Mouse (Mus musculus): Measurements from ENCODE around the gene Srarp.
A peak's percentile ranks its signal among the peaks of the same experiment; 100 is the strongest.

Srarp gene

DNA sequence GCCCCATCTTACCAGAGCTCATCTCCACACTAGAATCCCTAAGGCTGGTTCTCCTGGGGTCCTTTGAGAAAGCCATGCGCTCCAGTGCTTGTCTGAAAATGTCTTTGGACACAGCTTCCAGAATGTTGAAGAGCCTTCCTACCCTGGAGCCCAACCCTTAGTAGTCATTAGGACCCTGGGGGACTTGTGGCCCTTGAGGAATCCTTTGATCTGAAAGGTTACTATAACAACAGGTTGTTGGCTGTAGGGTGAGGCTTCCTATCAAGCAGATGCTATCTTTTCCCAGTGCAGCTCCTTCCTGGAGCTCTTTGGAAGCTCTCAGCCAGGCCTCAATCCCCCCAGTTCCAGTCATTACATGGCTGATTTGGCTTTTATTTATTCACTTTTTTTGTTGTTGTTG, at the start of gene Srarp:
Gene Srarp (minus strand): TSS at position 132 of the 400 bp plus-strand sequence.
- DNase-seq (ENCODE audit: low spot score), result no peak

DNA sequence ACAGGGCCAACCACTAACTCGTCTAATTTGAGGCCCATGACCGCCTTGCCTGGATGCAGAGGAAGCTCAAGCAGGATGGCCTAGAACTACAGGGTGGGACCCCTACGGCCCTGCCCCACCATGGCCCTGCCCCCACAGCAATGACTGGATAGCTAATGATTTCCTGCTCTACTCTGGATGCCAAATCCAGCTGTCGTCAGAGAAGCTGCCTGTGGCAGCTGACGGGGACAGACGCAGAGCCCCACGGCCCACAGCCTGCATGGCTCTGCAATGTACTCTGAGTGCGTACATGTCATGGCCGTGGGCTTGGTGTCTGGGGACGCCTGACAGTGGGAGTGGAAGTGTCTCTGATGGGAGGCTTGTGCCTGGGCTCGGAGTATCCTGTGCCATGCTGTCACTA, 48.2 kb upstream of the Srarp start:
- DNase-seq (ENCODE audit: low spot score), result no peak

DNA sequence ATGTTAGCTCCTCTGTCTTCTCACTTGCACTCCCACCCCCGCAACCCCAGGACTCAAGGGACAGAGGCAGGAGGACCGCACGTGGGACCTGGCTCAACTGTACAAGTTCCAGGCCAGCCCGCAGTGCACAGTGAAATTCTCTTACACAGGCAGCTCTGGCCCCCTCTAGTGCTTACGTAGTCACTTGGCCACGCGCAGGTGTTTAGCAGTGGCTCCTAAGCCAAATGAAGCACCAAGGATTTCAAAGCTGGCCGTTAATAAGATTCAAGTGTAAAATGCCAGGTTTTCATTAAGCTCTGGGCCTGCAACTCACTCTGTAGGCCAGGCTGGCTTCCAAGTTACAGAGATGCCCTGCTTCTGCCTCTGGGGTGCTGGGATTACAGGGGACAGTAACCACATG, 43.5 kb upstream of the Srarp start:
- DNase-seq (ENCODE audit: low spot score), result no peak

DNA sequence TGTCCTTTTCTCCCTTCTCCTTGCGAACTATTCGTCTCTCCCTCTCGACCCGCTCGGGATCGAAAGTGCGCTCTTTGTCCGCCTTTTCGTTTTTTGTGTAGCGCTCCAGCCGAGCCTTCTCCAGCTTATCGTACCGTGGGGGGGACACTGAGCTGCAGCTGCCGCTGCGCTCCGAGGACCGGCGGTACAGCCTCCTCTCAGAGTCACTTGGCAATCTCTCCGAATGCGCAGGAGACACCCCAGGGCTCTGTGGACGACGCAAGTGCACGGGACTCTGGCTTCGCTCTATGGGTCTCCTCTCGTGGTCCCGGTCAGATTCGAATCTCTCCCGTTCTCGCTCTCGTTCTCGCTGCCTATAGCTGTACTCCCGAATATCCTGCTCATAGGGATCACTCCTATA, 42.9 kb upstream of the Srarp start:
- DNase-seq (ENCODE audit: low spot score), result no peak

DNA sequence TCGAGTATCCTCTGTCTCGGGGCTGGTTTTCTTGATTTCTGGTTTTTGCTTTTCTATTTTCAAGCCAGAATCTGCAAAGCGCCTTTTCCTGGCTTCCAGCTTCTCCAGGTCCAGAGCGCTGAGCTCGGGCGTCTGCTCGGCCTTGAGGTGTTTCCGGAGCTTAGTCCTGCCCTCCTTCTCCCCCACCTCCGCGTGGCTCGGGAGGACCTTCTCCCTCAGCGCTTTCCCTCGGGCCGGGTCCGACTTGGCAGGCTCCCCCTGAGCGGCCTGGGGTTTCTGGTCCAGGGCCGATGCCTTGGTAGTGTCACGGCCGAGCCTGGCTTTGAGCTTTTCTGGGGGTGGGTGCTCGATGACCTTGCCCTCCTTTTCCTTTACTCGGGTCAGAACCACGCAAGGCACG, 42.3 kb upstream of the Srarp start:
- no peak for DNase-seq (ENCODE audit: low spot score)

DNA sequence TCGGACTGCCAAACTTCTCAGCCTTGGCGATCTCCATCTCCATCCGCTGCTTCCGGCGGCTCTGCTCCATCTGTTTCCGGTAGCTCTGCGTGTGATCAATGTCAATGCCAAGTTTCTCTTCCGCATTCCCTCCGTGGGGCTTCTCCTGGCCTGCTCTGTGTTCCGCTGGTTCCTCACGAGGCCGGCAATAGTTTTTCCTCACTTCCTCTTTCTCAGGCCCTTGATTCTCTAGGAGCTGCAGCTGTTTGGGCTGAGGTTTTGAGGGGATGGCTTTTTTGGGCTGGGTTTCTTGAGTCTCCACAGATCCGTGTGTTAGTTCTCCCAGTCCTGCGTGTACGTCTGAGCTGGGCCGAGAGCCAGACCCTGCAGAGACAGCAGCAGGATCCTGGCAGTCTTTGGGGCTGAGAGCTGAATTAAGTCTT, 41.8 kb upstream of the Srarp start:
- peak; percentile 38 for DNase-seq (ENCODE audit: low spot score)

DNA sequence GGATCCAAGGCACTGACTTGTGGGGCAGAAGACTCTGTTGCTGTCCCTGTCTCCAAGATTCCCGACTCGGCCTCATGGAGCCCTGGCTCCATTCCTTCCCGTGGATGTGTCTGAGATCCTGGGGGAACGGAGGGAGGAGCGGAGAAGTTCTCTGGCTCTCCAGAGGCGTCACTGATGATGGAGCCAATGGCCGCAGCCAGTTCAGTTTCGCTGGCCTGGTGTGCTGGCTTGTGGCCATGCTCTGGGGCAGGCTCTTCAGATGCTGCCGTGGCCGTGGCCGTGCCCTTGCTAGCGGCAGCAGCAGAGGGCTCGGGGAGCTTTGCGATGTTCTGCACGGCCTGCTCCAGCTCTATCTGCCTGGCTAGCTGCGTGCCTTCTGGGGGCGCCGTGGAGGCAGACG, 38.5 kb upstream of the Srarp start:
- DNase-seq (ENCODE audit: low spot score), result no peak

DNA sequence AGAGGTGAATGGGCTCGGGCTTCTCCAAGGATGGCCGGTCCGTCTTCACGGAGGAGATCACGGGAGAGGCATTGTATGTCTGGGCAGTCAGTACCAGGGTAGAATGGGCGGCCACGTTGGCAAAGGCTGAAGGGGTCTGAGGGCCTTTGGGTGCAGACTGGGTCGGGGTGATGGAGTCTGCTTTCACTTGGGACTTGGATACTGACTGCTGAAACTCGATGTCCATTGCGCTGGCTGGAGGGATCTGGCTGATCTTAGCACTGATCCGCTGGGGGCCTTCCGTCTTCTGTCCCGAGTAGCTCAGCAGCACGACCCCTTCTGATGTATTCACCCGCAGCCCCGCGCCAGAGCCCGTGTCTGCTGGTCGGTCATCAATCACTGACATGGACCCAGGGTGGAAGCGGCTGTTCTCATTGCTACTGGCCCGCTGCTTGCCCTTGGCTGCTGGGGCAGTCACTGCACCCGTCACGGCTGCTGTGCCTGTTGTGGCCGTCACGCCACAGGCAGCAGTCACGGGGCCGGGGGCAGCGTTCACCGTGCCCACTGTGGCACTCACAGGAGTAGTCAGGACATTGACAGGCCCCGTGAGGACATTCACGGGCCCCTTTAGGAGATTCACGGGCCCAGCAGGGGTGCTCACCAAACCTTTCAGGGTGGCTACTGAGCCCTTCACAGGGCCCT, 36.9 kb upstream of the Srarp start:
- no peak for DNase-seq (ENCODE audit: low spot score)

DNA sequence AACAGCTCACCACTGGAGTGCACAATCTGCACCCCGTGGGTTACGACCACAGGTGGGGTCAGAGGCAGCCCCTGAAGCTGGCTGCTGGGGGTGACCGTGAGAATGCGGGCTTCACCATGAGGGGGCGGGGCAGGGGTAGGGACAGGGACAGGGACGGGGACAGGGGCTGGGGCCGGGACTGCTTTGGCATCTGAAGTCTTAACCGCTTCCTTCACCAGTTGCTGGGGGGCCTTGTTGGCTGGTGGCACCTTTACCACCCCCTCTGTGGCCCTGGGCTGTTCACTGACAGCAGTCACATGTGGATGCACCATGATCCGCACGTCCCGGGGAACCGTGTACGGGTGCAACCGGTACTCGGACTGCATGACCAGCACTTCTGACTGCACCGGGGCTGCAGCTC, 35.6 kb upstream of the Srarp start:
- DNase-seq (ENCODE audit: low spot score), result no peak

DNA sequence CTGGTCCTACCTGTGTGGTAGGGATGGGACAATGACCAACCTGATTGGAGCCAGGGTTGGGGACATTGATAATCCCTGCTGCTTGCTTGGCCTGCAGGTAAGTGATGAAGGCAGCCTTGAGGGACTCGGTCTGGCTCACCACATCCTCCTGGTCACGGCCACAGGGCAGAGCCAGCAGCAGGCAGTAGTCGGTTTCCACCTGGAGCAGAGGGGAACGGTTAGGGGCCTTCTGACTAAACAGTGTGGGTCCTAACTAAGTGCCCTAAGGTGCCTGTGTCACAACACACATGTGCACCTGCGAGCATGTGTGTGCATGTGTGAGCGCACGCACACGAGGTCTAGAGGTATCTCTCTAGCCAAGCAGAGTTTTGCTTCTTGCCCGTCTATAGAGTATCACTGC, 33.4 kb upstream of the Srarp start:
- no peak for DNase-seq (ENCODE audit: low spot score)

DNA sequence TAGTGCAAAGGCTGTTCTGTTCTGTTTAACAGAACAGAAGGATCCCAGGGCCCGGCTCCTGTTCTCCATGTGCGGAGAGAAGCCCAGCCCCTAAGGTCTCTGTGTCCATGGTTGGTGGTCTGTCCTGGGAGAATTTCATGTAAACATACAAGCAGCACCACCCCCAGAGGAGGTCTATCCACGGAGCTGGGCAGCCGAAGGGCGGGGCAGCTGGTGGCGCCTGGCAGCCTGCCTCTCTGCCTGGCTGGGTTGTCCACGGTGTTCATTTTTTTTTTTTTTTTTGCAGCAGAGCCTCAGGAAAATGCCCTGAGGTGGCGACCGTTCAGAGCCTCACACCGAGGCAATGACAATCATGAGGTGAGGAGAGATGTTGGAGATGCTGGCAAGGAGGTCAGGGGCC, 32.7 kb upstream of the Srarp start:
- DNase-seq (ENCODE audit: low spot score), result no peak

DNA sequence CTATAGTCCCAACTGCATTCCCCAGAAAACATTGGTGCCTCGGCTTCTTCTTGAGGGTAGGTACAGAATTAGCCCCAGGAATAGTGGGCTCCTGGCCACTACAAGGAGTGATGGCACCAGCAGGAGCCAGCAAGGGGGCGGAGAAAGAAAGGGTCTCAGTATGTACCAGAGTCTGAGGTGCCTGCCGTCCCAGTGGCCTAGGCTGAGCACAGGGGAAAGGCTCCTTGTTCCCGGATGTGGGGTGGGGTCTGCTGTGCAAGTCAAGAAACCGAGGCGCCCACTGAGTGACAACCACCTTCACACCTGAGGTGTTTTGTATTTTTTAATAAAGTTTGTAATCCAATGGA, 31.6 kb upstream of the Srarp start:
- no peak for DNase-seq (ENCODE audit: low spot score)

DNA sequence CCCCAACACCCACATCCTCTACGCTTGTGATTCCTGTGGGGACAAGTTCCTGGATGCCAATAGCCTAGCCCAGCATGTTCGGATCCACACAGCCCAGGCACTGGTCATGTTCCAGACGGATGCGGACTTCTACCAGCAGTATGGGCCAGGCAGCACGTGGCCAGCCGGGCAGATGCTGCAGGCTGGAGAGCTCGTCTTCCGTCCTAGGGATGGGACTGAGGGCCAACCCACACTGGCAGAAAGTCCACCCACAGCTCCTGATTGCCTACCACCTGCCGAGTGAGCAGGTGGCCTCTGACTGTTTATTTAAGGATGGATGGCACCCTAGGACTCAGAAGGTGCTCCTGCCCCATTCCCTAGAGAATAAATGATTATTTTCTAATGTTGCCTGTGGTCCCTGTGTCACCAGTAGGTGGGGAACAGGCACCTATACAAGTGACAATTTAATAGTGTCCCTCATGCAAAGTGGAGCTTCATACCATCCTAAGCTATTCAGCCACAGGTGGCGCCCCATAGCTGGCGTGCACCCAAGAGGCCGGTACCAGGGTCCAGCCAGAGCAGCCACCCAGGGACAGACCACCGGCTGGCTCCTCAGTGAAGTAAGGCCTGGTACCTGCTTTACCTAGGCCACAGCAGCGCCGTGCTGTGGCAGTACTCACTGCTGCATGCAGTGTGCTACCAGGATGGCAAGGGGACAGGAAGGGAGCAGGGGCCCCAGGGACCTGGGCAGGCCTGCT, 31.1 kb upstream of the Srarp start:
- DNase-seq (ENCODE audit: low spot score), result no peak

DNA sequence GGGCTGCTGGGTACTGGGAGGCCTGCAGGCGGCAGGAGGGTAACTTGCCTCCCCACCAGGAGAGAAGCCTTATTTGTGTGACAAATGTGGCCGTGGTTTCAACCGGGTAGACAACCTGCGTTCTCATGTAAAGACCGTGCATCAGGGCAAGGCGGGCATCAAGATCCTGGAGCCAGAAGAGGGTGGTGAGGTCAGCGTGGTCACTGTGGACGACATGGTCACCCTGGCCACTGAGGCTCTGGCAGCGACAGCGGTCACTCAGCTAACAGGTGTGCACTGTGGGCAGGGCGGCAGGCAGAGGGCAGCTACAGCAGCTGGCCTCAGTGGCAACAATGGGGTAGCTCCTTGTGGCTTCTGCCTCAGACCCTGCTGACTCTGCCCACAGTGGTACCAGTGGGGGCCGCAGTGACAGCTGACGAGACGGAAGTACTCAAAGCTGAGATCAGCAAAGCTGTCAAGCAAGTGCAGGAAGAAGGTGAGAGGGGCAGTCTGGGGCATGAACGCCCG, 30.4 kb upstream of the Srarp start:
- no peak for DNase-seq (ENCODE audit: low spot score)

DNA sequence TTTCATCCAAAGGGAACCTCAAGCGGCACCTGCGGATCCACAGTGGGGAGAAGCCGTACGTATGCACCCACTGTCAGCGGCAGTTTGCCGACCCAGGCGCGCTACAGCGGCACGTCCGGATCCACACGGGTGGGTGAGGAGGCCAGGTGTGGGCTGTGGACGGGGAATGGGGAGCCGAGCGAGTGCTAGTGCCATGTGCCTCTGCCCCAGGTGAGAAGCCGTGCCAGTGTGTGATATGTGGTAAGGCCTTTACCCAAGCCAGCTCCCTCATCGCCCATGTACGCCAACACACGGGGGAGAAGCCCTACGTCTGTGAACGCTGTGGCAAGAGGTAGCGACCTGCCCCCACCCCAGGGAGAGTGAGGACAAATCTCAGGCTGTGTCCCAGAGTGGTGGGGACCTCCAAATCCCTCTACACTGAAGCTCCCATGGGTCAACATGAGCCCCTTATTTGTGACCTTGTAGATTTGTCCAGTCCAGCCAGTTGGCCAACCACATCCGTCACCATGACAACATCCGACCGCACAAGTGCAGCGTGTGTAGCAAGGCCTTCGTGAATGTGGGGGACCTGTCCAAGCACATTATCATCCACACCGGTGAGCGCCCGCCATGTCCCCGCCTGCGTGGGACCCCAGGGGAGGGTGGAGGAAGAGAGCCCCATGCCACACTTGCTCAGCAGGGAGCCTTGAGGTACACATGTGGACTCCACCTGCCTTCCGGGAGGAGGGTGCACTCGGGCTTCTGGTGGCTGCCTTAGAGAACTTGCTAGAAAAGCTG, 29.8 kb upstream of the Srarp start:
- no peak for DNase-seq (ENCODE audit: low spot score)

DNA sequence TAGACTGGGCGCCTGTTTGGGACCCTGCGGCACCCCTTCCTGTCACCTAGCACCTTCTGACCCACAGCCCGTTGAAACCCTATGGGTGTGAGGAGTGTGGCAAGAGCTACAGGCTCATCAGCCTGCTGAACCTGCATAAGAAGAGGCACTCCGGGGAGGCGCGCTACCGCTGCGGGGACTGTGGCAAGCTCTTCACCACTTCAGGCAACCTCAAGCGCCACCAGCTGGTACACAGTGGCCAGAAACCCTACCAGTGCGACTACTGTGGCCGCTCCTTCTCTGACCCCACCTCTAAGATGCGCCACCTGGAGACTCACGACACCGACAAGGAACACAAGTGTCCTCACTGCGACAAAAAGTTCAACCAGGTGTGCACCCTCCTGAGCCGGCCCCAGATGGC, 28.8 kb upstream of the Srarp start:
- DNase-seq (ENCODE audit: low spot score), result no peak

DNA sequence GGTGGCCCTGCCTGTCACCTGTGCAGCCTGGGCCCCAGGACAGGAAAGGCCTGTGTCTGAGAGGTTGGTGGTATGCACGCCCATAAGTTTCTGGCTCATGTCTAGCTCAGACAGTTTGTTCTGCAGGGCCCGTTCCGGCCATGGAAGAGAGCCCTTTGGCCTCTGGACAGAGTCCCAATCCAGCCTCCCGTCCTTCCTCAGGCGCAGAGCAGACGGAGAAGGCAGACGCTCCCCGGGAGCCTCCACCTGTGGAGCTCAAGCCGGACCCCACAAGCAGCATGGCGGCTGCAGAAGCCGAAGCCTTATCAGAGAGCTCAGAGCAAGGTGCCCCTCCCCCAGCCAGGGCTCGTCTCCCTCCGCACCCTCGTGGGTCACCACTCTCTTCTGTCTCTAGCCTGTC, 27.6 kb upstream of the Srarp start:
- no peak for DNase-seq (ENCODE audit: low spot score)

DNA sequence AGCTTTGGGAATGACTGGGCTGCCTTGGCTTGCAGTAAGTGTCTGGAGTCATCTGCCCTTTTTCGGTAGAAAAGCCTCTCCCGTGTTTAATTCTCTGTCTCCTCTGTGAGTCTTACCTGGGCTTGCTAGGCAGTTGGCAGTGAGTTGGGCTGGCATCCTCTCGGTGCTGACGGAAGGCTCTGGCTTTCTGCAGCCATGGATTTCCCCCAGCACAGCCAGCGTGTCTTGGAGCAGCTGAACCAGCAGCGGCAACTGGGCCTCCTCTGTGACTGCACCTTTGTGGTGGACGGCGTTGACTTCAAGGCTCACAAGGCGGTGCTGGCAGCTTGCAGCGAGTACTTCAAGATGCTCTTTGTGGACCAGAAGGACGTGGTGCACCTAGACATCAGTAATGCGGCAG, 25.7 kb upstream of the Srarp start:
- no peak for DNase-seq (ENCODE audit: low spot score)

DNA sequence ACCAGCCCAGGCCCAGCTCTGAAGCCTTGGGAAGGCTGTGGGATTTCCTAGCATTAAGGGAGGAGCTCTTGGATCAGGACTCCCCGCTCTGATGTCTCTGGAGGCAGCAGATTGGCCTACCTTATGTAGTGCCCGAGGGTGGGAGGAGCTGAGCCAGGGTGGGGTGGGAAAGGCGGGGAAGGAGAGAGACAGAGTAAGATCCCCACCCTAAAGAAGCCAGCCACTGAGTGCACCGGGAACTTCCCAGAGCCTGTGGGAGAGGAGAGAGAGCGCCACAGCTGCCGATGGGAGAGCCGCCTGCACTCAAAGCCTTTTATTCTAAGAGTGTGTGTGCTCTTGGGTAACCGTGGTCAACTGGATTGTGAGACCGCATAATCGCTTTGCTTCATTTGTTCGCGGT, 25.2 kb upstream of the Srarp start:
- DNase-seq (ENCODE audit: low spot score), result no peak

DNA sequence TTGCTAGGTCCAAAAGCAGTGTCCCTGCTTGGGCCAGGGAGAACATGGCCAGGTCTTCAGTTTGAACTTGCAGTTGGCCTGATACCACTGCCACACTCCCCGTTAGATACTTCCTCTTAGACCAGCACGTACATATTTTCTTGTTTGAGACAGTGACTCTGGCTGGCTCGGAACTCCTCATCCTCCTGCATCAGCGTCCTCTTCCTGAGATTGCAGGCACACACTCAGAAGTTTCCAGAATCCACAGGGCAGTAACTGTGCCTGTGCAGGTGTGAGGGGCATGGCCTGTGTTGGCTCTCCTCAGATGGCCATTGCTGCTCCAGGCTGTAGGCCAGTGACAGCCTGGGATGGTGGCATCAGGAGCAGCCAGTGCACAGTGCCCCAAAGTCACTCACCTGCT, 24.6 kb upstream of the Srarp start:
- DNase-seq (ENCODE audit: low spot score), result no peak

DNA sequence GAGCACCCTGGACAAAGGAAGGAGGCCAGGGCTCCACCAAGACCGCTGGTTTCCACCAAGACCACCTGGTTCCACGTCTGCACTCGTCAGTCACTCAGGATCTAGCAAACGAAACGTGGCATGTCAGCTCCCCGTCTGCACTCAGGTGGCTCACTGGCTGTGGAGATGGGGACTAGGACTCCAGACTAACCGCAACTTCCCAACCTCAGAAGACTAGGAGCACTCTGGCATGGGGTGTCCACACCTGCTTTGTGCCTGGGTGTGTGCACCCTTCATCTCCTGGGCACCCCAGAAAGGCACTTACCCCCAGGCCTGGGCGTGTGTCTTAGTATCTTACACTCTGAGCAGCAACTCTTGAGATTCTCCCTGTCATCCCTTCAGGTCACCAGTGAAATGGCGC, 23.9 kb upstream of the Srarp start:
- DNase-seq (ENCODE audit: low spot score), result no peak

DNA sequence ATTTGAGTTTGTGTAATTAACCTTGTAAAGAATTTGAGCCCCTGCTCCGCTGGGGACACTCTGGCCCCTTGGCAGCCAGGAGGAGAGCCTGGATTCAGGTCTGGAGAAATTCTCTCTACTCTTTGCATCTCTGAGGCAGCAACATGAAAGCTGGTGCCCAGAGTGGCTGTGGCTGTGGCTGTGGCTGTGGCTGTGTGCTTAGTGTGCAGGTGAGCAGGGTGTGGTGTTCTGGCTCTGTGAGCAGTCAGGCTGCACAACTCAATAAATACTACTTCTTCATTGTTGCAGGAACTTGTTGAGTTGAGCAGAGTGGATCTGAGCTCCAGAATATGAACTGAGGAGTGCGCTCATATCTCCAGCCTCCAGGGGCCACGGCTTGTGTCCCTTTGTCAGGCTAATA, 23.0 kb upstream of the Srarp start:
- DNase-seq (ENCODE audit: low spot score), result no peak

DNA sequence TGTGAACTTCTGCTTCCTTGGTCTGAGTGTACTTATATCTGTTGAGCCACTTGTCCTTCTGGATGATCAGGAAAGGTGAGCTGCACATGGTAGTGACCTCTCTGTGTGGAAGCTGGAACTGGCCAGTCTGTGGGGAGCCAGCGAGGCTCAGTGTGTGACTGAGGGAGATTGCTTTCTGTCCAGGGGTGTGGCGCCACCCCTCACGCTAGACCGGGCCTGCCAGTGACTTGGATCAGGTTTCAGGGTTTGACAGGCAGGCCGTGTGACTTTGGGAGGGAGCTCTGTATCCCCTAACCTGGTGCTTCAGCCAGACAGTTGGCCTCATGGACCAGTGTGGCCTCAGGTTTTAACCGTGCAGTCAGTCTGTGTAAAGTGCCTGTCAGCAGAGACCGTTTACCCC, 22.3 kb upstream of the Srarp start:
- DNase-seq (ENCODE audit: low spot score), result no peak
